Mouse (Mus musculus): ENCODE results near the gene Nit2.

Nit2 gene

DNA sequence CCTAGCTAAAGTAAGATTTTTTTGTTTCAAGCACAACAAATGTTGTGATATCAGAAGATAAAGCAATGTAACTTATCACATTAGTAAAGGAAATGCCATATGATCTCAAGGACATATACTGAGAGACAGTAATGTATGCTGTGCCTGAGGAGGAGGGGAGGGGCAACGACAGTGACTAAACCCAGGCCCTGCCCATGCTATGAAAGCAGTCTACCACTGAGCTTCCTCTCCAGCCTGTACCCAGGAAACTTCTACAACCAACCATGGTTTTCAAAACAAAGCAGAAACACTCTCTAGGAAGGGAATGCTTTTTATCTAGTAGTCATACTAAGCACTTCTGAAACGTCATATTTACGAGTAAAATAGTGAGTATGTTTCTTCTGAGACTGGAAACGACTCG is 4.3 kb downstream of the Nit2 start:
- no peak for DNase-seq (ENCODE audit: low spot score)

DNA sequence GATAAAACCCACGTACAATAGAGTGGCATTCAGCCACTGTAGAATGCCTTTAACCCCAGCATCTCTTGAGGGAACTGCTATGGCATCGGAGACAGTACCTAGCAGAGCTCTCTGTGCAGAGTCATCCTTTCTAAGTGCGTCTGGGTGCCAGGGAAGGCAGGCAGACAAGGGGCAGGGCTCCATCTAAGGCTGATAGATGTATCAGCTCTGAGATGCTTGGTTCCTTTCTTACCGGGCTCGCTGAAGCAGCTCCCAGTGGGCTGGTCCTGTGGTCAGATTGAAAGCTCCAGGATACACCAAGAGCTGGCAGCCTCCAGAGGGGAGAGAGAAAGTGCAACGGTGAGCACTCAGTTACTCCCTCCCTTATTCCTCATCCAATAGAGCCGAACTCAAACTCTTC is 7.3 kb downstream of the Nit2 start:
- no peak for DNase-seq (ENCODE audit: low spot score)

DNA sequence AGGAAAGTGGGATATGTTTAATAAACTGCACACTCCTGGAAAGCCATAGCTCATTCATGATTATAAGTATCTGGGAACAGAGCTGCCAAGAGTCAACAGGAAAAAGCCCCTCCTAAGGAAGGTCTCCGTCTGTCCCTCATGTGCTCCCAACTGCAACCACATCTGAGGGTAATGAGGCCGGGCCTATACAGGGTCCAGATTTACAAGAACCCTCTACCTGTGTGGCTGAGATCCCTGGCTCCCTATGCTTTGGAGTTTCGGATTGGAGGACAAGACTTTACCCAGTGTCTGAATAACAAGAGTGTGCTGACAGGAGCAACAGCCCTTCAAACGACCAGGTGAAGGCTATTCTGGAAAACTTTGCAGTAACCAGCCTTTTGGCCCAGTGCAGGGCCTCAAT is 9.4 kb downstream of the Nit2 start:
- no peak for DNase-seq (ENCODE audit: low spot score)

DNA sequence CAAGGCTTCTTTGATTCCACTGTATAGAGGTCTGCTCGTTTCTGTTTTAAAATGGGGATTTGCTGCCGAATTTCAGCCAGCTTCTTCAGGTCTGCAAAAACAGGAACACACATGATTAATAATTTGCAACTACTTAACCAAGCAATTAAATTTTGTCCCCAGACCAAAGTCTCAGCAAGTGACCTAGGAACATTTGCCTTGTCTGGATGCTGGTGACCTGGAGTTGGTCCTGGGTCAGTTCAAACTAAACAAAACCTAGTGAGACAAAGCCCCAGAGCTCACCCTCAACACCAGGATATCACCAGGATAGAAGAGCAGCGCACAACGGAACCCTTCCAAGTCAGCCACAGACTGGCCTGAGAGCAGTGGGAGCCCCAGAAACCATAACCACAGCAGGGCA is 10.1 kb downstream of the Nit2 start:
- DNase-seq (ENCODE audit: low spot score): no peak

DNA sequence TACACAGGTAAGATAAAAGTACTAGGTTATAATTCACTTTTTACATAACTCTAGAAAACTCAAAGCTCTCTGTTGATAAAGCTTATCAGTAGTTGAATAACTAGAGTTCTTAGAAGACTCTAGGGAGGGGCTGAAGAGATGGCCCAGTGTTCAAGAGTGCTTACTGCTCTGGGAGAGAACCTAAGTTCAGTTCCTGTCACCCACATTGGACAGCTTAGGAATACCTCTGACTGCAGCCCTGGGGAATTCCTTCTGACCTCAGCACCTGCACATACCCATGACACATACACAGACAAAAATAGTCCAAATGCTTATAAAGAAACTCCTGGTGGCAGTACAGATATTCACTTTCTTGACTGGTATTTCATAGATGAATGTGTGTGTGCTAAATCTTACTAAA is 11.2 kb downstream of the Nit2 start:
- no peak for DNase-seq (ENCODE audit: low spot score)

DNA sequence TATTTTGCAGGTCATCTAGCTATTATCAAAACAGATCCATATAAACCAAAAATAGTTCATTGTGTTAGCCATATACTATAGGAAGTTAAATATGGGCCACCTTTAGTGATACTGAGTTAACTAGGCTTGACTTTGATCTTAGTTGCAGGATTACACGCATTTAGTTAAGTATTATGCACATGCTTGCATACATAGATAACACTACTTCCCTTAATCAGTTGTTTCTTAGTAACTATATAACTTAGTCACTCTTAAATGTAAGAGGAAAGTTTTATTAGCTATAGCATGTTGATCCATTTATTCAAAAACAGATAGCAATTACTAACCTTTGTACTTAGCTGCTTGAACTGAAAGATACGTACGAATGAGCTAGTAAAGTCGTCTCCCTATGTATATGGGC is 15.7 kb downstream of the Nit2 start:
- no peak for DNase-seq (ENCODE audit: low spot score)

DNA sequence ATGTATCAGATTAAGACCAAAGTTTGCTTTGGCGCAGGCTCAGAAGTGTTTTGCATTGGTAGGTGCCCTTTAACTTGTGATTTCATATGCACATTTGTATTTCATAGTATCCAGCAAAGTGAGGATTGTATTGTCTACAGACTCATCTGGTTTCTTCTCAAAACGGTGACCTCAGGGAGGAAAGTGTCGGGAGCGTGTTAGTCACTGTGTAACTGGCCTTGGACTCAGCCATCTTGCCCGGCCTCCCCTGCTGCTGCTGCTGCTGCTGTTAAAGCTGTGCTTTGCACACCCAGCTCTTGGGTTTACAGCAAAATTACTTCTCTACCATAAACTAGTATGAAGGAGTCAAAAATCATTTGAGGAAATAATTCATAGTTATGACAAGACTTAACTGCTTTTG is 22.4 kb downstream of the Nit2 start:
- DNase-seq (ENCODE audit: low spot score): no peak

DNA sequence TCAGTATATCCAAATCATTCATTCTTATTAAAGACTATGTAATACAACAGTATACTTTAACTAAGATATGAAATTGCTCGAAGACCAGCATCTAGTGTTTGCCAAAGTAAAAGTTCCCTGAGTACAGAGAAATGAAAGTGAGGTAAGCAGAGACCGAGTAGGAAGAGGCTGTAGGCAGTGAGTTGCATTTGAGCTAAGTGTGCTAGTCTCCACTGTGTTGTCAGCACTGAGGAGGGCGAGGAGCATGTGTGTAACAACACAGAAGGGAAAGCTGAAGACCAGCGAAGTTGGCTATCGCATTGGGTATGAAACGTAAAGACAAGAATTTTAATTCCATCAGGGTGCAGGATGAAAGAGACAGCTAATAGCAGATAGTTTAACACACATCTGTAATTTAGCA is 33.5 kb downstream of the Nit2 start:
- DNase-seq (ENCODE audit: low spot score): no peak

DNA sequence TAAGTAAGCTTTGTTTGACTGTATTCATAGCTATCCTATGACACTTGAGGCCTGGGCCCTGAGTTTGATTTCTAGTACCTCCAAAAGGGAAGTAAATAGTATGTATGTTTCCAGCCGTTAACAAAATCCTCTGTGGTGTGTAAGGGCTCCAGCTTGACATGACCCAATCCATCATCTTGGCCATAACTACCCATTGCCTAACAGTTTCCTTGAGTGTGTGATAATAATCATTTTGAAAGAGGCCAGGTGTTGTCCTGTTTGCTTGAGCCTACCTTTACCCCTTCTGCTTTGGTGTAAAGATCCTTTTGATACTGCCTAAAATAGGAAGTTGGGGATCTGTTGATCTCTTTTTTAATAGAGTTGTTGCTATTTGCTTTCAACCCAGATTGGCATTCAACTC is 34.8 kb downstream of the Nit2 start:
- DNase-seq (ENCODE audit: low spot score): no peak

DNA sequence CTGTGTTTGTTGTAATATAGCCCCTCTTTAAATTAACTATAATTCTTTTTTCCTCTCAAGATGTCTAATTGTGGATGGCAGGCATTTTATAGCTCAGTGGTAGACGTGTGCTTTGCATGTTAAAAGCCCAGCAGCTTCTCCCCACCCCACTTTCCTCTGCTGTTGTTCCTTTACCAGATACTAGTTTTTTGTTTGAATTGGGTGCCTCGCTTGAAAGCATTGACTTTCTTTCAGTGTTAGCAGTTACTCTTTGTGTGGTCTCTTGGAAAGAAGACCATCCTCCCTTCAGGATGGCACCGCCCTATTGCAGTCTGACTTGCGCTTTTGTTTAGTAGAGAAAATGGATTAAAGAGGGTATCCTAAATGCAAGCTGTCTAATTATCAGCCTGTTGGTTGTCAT is 35.6 kb downstream of the Nit2 start:
- no peak for DNase-seq (ENCODE audit: low spot score)

DNA sequence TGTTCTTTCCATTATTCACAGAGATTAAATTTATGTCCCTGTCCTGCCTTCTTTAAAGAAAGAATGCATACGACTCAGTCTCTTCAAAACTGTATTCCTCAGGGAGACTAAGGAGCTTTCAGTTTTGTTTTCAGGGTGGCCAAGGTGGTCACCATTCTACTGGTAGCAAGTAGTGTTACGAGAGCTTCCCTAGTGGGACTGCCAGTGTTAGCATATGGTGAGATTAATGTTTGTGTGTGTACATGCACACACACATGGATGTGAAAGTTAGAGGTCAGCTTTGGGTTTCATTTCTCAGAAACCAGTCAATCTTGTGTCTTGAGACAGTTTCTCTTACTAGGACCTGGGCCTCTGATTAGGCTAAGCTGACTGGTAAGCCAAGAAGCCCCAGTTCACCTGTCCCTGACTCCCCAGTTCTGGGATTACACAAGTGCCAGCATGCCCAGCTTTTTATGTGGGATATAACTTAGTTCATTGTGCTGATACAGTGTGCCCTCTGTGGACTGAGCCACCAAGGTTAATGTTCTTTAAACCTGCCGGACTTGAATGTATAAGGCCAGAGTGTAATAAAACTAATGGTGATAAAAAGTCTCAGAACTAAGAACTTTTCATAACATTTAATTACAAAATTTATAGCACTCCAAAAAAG is 36.3 kb downstream of the Nit2 start:
- no peak for DNase-seq (ENCODE audit: low spot score)

DNA sequence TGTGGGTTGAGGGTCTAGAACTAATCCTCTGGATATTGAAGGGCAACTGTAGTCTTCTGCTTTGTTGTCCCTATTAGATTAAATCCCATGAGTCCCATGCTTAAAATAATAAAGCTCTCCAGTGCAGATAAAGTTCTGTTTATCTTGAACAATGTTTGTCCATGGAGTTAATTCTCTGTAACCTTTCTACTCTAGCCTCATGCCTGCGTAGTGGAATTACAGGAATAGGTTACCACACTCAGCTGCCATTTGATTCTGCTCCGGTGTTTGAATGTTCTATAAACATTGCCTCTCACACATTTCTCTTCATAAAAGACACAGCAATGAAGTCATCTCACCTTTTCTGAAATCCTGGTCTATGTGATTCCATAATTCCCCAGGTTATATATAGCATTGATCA is 39.3 kb downstream of the Nit2 start:
- DNase-seq (ENCODE audit: low spot score): no peak

DNA sequence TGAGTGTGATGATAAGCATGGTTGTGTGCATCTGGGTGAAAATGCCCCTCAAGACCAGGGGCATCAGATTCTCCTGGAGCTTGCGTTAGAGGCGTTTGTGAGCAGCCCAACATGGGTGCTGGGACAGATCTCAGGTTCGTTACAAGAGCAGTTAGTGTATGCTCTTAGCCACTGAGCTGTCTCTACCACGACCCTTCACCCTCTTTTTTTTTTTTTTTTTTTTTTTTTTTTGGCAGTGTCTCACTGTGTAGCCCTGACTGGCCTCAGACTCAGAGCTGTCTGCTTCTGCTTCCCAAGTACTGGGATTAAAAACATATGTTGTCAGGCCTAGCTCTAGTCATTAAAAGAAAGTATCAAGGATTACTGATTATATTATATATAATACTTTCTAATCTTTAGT is 40.9 kb downstream of the Nit2 start:
- no peak for DNase-seq (ENCODE audit: low spot score)

DNA sequence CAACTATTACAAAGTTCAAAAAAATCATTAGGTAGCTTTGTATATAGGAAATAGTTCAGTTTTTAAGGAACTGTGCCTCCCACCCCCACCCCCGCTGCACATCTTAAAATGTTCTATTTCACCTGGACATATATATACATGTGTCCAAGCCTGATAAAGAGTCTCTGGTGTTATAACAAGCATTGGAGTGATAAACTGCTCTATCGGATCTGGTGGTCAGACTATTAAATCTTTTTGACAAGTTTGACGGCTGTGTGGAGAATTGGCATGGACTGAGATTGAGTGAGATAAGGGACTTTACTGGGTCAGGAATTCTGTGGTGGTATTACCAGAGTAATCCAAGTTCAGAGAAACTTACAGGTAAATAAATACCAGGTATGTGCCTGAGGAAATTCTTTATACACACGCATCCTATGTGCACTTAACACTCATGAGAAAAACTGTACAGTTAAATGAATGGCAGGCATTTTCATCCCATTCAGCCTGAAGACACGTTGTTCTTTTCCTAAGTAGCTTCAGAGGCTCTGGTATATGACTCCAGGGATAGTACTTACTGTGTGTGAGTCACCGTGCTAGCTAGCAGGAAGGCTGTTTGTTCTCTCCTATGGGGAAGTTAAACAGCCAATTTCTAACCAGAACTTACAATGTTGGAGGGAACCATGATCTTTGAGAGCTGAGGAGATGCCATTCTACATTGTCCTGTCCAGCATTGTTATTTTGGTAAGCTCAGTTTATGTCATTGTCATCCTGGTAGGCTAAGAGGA is 44.3 kb downstream of the Nit2 start:
- DNase-seq (ENCODE audit: low spot score): no peak

DNA sequence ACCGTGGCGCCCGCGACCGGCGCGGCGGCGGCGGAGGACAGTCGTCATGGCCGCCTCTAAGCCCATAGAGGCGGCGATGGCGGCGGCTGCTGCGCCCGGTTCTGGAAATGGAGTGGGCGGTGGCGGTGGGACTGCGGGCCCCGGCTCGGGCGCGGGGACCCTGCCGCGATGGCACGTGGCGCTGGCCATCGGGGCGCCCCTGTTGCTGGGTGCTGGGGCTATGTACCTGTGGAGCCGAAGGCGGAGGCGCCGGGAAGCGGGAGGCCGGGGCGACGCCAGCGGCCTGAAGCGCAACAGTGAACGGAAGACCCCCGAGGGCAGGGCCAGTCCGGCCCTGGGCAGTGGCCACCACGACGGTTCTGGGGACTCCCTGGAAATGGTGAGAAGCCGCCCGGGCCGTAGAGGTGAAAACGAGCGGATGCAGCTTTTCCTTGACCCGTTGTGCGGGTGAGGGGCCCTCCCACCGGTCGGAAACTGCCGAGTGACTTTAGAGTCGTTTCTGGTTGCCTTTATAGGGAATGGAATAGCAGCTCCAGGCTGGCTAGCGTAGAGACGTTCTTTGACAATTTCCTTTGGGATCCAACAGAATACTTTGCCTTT is 45.2 kb downstream of the Nit2 start:
- no peak for DNase-seq (ENCODE audit: low spot score)

DNA sequence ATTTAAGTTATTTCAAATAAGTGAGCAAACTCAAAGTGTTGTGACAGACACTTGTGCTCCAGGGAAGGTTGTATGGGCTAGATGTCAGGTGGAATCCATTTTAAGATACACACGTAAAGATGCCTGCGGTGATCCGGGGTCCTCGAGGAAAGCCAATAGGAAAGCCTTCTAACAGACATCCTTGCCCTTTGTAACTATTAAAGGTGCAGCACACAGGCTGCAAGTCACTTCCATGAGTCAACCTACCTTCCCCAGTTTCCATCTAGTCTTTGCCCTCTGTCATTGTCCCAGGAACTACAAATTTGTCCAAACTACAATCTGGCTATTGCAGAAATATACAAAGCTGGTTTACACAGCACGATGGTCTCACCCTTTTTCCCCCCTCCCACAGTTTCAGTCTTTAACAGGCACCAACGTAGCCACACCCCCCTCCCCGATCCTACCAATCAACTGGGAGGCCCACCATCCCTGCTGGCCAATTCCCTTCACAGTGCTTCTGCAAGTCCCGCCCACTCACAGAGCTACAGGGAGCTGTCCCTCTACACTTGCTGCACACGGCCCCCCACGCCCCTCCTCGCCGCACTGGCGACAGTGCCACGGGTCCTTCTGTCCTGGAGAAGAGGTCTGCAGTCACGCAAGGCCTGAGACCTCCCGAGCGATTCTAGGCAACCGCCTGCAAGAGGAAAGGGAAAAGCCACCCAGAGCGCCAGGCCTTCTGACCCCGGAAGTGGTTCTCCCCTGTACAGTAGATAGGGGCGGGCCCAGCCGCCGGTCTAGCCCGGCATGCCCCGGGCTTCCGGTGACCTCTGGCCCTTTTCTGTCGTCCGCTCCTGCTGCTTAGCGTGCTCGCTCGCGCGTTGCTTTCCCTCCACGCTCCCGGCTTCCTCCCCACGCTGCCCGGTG is 46.0 kb downstream of the Nit2 start, which contains the start of gene Tomm70a:
TSS of gene Tomm70a (plus strand) at position 791 of the 903 bp plus-strand sequence.
- DNase-seq (ENCODE audit: low spot score): peak; percentile 89

DNA sequence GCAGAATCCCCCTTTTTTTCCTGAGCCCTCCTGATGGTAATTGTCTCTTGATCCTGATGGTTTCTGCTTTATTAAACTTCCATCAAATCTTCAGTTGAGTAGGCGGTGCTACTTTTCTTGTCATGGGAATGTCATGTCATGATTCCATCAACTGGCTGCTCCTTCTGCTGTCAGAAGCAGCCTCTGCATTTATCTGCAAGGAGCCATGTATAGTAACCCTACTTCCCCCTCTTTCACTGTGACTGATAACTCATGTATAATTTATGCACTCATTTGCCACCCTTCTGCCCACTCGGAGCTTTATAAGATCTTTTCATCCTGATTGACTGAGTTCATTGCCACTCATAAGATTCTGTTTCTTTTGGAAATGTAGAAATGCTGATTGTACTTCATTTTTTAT is 49.6 kb downstream of the Nit2 start:
- DNase-seq (ENCODE audit: low spot score): no peak

DNA sequence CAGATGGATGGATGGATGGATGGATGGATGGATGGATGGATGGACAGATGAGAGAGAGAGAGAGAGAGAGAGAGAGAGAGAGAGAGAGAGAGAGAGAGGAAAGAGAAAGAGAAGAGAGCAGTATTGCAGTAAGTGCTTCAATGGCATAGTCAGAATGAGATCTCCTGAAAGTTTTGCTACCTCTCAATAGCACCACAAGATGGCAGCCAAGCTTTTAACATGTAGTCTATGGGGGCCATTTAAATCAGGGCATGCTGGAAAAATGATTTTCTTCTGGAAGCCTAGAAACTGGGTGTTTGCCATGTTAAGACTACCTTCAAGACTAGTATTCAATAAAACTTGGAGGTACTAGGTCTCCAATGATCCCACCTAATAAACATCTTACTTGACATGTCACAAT is 51.1 kb downstream of the Nit2 start:
- DNase-seq (ENCODE audit: low spot score): no peak
